Mouse (Mus musculus) heart, postnatal 0 days (tissue): ENCODE data around the gene Khsrp.

ENCODE experiments used
- CTCF ChIP-seq: IDR thresholded peaks from 2 replicates; pipeline ENCODE4 v1.5.1; 2016; ENCODE audit warnings: antibody characterized with exemption, control low read depth, low read depth
- EP300 ChIP-seq: IDR thresholded peaks from 2 replicates; pipeline ENCODE4 v1.6.1; 2016; ENCODE audit warnings: antibody characterized with exemption, low read depth

- no peak for TF ChIP-seq CTCF
- TF ChIP-seq EP300: no peak
Measured at GRCm38 (mm10) chr17:57001228-57001627, 30.1 kb downstream of the Khsrp start.
